Mouse (Mus musculus): ENCODE results near the gene Cgnl1.

Gene Cgnl1

DNA sequence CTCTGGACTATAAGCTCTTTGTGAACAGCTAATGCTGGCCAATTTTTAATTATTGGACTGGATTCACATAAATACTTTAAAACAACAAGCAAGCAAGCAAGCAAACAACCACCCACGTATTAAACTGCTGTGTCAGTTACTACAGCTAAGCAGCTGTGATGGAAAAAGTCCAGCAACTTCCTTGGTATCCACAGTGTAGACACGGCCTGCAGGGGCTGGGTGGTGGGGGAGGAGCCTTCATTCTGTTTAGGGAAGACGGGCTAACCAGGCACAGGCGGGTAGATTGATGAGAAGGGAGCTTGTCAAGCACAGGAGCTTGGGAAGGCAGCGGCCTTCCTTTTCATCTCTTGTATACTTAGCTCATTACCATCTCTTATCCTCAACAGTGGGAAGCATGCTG, 96.9 kb downstream of the Cgnl1 start:
- in situ Hi-C loops (cut with MboI, MseI) = no loop called here

DNA sequence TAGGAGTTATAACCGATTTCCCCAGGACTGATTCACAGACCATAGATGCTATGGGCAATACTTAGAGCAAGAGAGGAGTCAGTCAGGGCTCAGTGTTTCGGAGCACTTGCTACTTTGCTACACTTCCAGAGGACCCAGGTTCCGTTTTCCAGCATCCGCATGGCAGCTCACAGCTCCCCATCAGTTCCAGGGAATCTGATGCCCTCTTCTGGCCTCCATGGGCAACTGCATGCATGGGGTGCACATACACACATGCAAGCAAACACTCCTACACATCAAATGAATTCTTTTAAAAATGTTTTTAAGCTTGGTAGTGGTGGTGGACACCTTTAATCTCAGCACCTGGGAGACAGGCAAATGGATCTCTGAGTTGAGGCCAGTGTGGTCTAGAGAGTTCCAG, 98.9 kb downstream of the Cgnl1 start:
- in situ Hi-C loops (cut with MboI, MseI) = no loop called here

DNA sequence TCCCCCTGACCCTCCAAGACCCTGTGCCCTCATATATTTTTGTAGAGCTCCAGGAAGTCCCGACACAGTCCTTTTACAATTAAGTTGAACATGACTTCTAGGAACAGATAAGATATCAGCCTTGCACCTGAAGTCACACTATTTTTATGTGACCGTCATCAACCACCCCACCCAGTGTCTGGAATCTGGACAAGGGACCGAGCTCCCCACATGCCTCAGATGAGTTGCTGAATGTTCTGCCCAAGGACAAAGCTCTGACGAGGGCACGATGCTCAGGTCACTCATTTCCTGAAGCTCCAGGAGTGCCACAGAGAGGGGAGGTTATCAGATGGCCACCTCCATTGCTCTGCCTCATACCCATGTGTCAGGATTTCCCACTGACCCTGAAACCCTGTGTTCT, 100.7 kb downstream of the Cgnl1 start:
- in situ Hi-C loops (cut with MboI, MseI) = no loop called here

DNA sequence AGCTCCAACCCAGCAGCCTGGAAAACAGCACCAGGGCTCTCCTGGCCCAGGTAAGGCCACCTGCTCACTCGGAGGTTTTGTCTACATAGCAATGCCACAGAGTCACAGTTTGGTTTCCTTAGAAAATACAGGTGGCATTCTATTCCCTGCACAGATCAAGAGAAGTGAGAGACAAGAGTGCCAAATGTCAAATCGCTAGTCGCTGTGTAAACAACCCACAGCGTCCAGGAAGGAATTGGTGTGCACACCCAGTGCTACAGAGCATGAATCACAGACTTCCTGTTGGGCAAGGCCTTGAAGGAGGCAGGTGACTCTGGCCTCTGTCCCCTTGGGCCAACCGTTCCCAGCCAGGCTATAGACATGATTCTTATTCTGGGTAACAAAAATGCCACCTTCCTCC, 103.8 kb downstream of the Cgnl1 start:
- in situ Hi-C loops (cut with MboI, MseI) = no loop called here

DNA sequence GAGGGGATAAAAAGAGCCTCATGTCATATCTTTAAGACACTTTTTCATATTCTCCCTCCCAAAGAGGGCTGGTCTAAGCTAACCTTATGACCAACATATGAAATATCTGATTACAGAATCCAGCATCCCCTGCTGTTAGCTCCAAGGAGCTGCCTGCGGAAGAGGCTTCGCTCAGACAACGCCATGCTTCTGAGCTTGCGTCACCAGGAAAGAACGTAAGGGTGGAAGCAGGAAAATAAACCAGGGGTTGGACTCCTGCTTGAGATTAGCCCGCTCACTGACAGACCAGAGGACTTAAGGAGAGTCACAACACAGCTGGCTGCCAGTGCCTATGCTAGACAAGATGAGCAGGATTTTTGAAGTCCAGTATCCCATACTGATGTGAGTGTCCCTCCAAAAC, 105.0 kb downstream of the Cgnl1 start:
- in situ Hi-C loops (cut with MboI, MseI) = no loop called here

DNA sequence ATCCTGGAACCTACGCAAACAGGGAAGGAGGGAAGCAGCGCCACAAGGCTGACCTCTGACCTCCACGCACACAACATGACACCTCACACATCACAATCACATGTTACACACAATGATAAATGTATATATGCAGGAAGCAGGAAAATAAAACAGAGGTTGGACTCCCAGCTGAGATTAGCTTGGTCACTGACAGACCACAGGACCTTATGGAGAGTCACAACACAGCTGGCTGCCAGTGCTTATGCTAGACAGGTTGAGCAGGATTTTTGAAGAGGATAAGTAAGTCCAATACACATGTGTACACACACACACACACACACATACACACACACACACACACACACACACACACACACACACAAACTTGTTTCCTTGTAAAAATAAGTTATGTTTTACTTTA, 105.9 kb downstream of the Cgnl1 start:
- in situ Hi-C loops (cut with MboI, MseI) = no loop called here

DNA sequence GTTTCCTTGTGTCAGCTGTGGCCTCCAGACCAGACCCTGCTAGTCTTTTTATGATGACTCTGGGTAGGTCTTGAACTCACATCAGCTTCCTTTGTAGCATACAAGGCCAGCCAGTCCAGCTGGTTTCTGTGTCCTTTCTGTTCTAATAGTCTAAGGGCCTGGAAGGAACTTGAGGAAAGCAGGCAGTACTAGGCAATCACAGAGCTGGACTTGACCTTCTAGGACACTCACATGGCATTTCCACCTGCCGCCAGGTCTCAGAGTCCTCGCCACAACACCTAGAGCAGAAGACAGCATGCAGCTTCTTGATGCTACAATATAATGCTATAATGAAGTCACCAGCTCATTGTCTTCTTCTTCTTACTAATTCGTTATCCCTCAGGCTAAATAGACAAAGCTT, 106.5 kb downstream of the Cgnl1 start:
- in situ Hi-C loops (cut with MboI, MseI) = no loop called here

DNA sequence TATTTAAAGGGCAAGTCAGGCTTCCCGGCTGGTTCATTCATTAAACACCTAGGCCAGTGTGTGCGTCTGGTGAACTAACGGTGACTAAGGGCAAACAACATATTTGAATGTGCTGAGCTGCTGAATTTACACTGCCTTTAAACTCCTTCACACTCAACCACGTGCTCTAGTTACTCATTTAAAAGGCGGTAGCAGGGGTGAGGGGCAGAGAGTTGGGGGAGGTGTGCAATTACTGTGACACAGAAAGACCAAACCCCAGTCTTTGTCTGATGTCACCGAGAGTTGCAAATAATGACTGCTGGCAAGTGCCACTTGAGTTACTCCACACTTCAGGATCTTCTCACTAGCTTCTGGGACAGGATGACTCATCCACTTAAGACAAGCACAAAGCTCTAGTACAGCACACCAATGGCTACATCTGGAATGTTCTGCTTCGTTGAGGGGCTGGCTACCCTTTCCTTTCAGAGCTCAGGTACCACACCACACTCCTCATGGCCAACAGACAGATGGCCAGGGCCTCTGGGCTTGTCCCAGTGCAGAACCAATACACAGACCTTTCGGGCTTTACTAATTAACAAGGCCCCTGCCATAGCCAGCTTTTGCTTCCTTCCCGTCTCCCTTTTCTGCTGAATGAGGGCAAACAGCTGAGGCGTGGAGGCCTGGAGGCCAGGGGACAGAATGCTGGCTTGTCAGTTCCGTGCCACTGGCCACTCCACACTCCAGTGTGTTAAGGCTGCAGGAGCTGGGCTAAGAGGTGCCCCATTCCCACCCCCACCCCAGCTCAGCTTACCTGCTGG, 107.8 kb downstream of the Cgnl1 start:
- in situ Hi-C loops (cut with MboI, MseI) = no loop called here

DNA sequence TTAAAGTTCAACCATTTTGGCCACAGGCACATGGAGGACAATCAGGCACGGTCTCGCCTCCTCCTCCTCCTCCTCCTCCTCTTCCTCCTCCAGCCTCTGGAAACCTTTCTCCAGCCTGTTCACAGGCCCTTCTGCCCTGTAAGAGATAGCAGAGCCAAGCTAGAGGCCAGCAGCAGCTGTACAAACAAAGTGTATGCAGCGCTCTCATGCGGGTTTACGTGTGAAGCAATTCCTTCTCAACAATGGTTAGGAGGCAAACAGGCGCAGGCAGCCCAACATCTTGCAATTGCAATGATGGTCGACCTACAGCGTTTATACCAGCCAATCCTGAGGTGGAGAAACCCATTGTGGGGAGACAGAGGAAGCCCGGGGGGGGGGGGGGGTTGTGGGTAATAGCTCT, 110.9 kb downstream of the Cgnl1 start:
- in situ Hi-C loops (cut with MboI, MseI) = no loop called here

DNA sequence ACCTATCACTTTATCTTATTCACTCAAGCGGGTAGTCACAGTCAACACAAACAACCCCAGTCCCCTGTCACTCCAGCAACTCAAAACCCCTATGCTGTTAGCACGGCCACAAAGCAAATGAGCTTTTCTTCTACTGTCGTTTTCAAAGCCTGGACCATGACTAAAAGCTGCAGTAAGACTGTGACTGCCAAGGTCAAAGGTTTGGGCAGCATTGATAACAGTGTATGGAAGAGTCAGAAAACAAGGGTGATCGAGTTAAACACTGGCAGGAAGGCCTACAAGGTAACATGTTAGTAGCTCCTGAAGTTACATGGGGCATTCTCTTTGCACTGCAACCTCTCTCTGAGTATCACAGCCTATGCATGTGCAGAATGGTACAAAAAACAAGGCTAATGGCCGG, 111.7 kb downstream of the Cgnl1 start:
- in situ Hi-C loops (cut with MboI, MseI) = no loop called here

DNA sequence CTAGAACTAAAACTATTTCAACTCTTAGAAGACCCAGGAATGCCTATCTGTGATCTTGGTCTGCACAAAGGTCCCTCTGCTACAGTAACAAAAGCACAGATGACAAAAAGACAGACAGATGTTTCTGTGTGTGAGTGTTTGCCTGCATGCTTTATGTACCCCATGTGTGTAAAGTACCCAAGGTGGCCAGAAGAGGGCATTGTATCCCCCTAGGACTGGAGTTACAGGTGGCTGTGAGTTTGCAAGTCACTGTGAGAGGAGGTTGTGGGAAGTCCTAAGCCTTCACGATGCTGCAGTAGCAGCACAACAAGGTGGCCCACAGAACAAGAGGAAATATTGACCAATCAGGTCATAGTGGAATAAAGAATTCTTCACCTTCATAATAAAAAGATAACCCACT, 114.2 kb downstream of the Cgnl1 start:
- in situ Hi-C loops (cut with MboI, MseI) = no loop called here

DNA sequence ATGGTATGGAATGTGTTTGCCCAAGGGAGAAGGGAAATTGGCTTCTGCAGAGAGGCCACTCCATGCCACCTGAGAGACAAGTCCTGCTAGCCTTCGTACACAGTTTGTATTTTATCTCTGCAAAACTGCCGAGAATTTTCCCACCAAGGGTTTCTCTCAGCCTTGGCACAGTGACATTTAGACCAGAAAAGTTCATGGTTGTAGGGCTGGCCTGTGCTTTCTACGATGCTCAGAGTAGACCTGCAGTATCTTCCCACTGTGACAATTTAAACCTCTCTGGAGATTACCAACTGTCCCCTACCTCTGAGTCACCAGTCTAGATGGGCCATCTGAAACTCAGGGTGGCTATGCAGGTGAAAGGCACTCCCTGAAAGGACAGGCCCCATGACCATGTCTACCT, 116.5 kb downstream of the Cgnl1 start:
- in situ Hi-C loops (cut with MboI, MseI) = no loop called here

DNA sequence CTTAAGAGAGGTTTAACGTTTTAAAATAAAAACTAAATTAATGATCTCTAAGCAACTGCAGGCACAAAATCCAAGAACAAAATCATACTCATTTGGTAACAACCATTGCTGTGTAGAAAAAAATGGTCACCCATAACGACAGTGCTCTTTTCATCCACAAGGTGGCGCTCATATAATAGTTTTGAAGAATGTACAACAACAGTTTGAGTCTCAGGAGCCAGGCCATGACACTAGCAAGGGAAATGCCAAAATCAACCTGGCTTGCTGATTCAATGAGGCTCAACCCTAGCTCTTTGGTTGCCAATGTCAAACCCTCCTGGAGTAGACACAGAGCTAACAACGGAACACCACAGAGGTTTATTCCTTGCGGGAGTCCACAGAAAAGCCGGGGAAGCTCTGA, 125.3 kb downstream of the Cgnl1 start:
- in situ Hi-C loops (cut with MboI, MseI) = loop anchor here (5.0 to 25.0 kb wide), 4 partner anchors 129 to 1809 kb away; partner anchors contain the start of gene Cgnl1

DNA sequence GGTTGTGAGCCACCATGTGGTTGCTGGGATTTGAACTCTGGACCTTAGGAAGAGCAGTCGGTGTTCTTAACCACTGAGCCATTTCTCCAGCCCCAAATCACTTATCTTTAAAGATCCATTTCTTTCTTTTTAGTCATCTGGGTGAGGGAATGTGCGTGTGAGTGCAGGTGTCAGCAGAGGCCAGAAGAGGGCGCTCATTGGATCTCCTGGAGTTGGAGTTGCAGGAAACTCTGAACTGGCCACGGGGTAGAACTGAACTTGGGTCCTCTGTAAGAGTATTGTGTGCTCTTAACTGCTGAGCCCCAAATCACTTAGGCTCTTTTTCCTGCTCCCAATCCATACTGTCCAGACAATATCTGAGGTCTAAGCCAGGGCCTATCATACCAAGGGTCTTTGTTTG, 127.8 kb downstream of the Cgnl1 start:
- in situ Hi-C loops (cut with MboI, MseI) = loop anchor here (10.0 to 25.0 kb wide), 3 partner anchors 131 to 1806 kb away; partner anchors contain the start of gene Cgnl1

DNA sequence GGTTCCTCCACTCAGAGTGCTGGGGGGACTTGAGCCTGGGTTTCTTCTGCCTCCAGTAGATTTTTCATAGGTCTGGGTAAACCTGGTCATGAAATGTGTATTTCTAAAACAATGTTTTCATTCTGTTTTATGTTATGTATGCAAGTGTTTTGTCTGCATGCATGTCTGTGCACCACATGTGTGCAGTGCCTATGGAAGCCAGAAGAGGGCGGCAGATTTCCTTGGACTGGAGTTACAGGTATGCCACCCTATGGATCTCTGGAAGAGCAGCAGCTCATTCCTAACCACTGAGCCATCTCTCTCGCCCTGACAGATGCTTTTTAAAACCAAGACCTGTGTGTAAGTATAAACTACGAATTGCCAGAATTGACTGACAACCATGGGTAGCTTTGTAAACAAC, 129.1 kb downstream of the Cgnl1 start:
- in situ Hi-C loops (cut with MboI, MseI) = loop anchor here (10.0 to 25.0 kb wide), 3 partner anchors 133 to 1805 kb away; partner anchors contain the start of gene Cgnl1

DNA sequence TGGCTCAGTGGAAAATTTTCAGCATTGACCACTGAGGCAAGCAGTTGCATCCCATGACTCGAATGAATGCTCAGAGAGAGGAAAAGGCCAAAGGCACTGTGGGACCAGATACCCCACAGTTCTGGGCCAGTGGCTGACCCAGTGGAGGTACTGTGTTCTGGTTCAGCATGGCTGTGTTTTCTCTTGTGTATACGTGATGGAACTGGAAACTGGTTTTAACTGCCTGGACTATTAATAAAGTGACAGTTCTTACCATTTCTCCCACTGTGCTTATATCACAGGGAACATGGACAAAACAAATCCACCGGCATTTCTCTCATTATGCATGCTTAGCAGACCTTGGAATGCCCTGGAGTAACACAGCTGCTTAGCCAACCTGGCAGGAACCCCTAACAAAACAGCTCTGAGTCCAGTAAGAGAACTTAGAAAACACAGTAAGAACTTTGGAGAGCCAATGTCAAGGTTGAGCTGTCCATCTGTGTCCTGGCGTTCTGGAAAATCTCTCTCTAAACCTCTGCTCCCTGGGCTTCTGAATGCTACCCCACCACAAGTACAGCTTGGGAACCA, 131.0 kb downstream of the Cgnl1 start:
- in situ Hi-C loops (cut with MboI, MseI) = loop anchor here (10.0 to 25.0 kb wide), 3 partner anchors 134 to 1803 kb away; partner anchors contain the start of gene Cgnl1

DNA sequence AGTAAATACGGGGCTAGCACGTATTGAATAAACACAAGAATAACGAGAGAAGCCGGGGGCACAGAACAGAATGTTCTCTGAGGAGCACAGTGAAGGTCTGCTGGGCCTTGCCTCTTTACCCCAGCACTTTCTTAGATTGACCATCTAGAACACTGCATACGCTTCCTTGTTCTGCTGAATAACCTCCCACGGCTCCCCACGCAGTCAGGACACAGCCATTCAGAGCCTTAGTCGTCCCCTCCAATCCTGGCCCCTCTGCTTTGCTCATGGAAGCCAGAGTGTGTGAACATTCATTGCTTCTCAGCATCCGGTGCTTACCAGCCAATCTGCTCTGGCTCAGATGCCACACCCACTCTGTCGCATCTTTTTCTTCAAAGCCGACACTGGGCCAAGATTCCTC, 133.2 kb downstream of the Cgnl1 start:
- in situ Hi-C loops (cut with MboI, MseI) = loop anchor here (25.0 kb wide), 2 partner anchors 549 to 1801 kb away; no protein-coding TSS in a partner anchor

DNA sequence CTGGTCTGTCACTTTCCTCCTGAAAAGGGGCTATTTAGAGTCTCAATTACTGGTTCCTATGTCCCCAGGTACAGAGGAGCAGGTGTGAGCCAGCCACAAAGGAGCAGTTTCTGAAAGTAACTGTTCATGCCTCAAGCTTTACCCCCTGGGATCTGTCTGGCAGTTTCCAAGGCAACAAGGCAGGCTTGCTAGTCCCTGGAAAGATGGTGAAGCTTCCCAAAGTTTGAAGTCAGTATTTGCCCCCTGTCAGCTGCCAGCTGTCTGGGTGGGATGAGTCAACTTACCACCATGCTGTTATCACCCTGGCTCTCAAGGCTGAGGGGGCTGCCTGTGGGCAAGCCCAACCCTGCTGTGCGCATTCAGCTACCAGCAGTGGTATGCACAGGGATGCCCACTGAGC, 134.5 kb downstream of the Cgnl1 start:
- in situ Hi-C loops (cut with MboI, MseI) = loop anchor here (25.0 kb wide), 2 partner anchors 550 to 1800 kb away; no protein-coding TSS in a partner anchor

DNA sequence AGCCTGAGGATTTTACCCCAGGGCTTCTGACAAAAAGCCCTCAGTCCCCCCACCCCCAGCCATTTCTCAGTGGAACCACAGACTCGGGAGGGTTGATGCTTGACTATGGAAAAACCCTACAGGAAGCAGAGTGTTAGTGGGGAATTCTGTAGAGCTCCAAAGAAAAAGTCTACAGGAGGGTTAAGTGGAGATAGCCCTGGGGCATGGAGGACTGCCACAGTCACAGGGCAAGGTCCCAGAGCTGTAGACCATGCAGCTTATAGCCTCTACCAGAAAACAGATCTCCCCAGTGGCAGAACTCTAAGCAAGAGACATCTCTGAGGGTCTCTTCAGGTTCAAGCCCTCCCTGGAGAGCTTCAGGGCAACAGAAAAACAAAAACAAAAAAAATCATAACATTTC, 135.8 kb downstream of the Cgnl1 start:
- in situ Hi-C loops (cut with MboI, MseI) = loop anchor here (25.0 kb wide), 2 partner anchors 552 to 1798 kb away; no protein-coding TSS in a partner anchor

DNA sequence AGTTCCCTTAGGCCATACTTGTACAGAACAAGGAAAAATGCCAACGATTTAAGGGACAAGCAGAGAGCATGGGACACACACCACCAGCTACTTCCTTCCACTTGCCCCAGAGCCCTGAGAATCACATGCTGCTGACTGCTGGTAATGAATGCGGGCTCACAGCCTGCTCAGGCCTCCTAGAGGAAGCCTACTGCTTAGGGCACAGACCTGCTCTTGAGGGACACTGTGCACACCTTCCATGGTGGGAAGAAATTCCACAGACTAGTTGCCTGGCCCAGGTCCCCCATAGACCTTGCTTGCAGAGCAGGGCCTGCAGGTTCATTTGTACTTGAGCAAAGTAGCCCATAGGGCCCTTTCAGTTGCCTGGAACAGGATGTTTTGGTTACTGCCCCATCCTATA, 136.5 kb downstream of the Cgnl1 start:
- in situ Hi-C loops (cut with MboI, MseI) = loop anchor here (25.0 kb wide), 2 partner anchors 552 to 1798 kb away; no protein-coding TSS in a partner anchor

DNA sequence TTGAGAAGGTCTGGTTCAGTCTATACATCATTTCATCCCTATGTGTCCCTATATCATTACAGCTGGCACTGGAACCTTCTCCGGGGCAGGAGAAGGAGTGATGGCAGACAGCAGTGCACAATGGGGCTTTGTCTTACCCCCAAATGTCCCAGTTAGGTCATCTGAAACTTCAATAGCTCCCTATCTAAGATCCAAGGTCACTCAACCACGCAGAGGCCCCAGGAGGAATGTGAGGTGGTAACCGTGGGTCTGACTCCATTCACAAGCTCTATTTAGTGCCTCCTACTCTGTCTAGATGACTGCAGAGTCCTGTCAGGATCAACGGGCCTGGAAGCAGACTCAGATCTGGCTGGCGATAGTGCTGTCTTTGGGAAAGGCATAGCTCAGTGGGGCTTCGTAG, 142.5 kb downstream of the Cgnl1 start:
- in situ Hi-C loops (cut with MboI, MseI) = loop anchor here (25.0 kb wide), 2 partner anchors 558 to 1792 kb away; no protein-coding TSS in a partner anchor

DNA sequence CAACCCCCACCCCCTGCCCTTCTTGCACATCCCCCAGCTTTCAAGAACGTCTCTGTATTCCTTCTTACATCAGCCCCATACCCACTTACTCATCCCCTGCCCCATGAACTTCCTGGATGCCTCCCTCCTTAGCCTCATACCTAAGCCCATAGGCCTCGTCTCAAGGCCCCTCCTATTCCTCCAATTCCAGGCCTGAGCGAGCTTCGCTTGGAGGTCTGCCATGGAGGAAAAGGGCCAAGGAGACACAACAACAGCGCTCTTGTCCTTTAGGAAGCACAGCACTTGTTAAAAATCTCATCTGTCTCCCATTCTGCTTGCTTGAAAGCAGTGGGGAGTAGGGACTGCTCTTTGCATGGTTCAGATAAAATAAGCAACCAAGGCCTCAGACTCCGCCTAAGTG, 143.1 kb downstream of the Cgnl1 start:
- in situ Hi-C loops (cut with MboI, MseI) = loop anchor here (25.0 kb wide), 2 partner anchors 559 to 1791 kb away; no protein-coding TSS in a partner anchor

DNA sequence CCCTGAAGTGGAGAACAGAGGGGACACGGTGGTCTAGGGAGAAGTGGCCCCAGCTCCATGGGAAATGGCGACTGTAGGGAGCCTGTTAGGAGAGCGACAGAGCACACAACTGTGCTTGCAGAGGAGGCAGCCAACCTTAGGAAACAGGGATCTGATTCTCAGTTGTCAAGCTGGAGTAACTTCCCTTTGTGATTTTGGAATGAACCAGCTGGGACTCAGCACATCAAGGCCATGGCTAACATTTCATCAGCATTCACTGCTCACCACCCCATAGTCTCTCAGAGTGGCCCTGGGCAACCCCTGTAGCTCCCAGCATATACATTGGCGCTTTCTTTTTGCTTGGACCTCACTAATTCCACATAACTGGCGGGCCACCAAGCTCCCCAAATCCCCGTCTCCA, 145.4 kb downstream of the Cgnl1 start:
- in situ Hi-C loops (cut with MboI, MseI) = loop anchor here (25.0 kb wide), 2 partner anchors 561 to 1789 kb away; no protein-coding TSS in a partner anchor
